Mouse (Mus musculus) liver, adult 2 months (tissue): ENCODE results near the gene Gfod1. TPM values are rescaled to one million over a fixed set of nuclear protein-coding genes. Genes with fewer than 3 reads are reported as not detected.

Source experiments
- DNase-seq: peaks from one replicate; pipeline ENCODE4 v3.0.0-alpha.2; 2011; ENCODE audit warnings: low read depth, low spot score; ENCODE audit errors: extremely low read depth
- H3K27ac ChIP-seq: fragments of 200-500 bp; replicated peaks from 2 replicates; pipeline ENCODE4 v1.5.1; 2012; ENCODE audit warnings: low read depth, mild to moderate bottlenecking, control low read depth, inconsistent platforms, low read length; ENCODE audit not compliant: insufficient read depth
- H3K27me3 ChIP-seq: fragments of 200-500 bp; 2 replicates; pipeline ENCODE4 v1.6.1; 2012; ENCODE audit warnings: mild to moderate bottlenecking, moderate library complexity, low read length, inconsistent platforms; ENCODE audit not compliant: control insufficient read depth, insufficient read depth
- H3K36me3 ChIP-seq: fragments of 200-500 bp; 2 replicates; pipeline ENCODE4 v1.6.1; 2012; ENCODE audit warnings: low read length, inconsistent platforms; ENCODE audit not compliant: control insufficient read depth, insufficient read depth
- H3K4me1 ChIP-seq: fragments of 200-500 bp; 2 replicates; pipeline ENCODE4 v1.6.1; 2011; ENCODE audit warnings: low read length; ENCODE audit not compliant: control insufficient read depth, insufficient read depth
- H3K4me3 ChIP-seq: fragments of 200-500 bp; 2 replicates; pipeline ENCODE4 v1.5.1; 2011; ENCODE audit warnings: low read depth, mild to moderate bottlenecking, control low read depth, low read length, moderate library complexity; ENCODE audit not compliant: insufficient read depth
- H3K79me2 ChIP-seq: fragments of 200-500 bp; 2 replicates; pipeline ENCODE4 v1.6.1; 2012; ENCODE audit warnings: inconsistent platforms, mild to moderate bottlenecking, low read length, moderate library complexity; ENCODE audit not compliant: control insufficient read depth, insufficient read depth
- H3K9ac ChIP-seq: fragments of 200-500 bp; 2 replicates; pipeline ENCODE4 v1.6.1; 2012; ENCODE audit warnings: low read depth, mild to moderate bottlenecking, control low read depth, inconsistent platforms, low read length
- CTCF ChIP-seq: fragments of 200-500 bp; IDR thresholded peaks from 2 replicates; pipeline ENCODE4 v1.5.1; 2011; ENCODE audit warnings: low read depth, low read length, control low read depth
- POLR2A ChIP-seq: fragments of 200-500 bp; IDR thresholded peaks from 2 replicates; pipeline ENCODE4 v1.6.1; 2011; ENCODE audit warnings: low read length, control low read depth; ENCODE audit not compliant: insufficient read depth; ENCODE audit errors: extremely low read depth
- WGBS: fragments of 180-500 bp; shearing (Covaris S2); methylation state at CpG from one replicate; pipeline ENCODE4 v1.1.7; 2018; 5-methylcytosine and 5-hydroxymethylcytosine counted together
- polyA plus RNA-seq: library from polyadenylated mRNA; depleted of rRNA; stranded (reverse); fragments of >200 nt; gene quantifications from 2 replicates; pipeline ENCODE4 v1.2.3, GENCODE M21; 2012
- total RNA-seq: library from RNA; depleted of rRNA; stranded (reverse); fragments of >200 nt; gene quantifications from 2 replicates; pipeline ENCODE4 v1.2.3, GENCODE M21; 2014

The Gfod1 gene
- total and polyA plus RNA-seq, 2 experiments = 0.61 to 1.0 TPM

DNA sequence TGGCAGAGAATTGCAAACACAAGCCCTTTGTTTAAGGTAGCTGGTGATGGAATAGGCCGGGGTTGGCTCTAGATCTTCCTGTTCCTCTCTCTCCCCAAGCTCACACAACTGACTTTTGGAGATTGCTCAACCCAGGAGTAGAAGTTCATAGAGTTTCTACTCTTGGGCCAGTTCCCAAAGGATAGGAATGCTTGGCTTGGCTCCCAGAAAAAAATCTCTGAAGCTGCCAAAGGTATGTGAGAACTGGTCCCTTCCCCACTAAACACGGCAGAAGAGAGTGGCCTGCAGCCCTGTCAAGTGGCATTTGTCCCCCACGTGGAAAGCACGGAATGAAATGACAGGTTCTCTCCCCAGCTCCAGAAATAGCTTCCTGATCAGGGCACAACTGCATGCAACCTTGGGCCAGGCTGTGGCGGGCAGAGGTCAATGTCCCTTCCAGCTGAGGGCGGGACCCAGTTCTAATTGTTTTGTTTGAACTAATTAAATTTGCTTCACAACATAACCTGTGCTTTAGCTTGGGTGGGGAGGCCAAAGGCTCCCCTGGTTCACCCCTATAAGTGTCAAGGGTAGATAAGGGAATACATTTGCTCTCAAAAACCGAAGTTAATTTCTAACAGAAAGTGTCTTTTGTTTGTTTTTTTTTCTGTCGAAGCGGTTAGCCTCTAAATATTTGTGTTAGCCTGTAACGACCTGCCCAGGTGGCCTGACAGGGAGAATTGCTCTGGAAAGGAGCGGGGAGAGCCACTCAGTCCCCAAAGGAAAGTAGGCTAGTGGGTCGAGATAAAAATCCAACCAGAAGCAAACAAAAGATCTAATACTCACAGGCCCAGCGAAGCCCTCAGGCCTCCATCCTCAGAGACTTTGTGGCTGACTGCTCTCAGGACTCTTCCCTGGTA is 71.8 kb downstream of the Gfod1 start:
- WGBS = 12% methylated on average over 13 of the region's 13 CpGs
- DNase-seq = peak; percentile 99
- no peaks in the 10 kb centered on the region for H3K36me3 ChIP-seq
- H3K4me3 ChIP-seq = 0 out of 2 replicates have a peak overlapping the region, but pooled peaks have one; percentile 8
- TF ChIP-seq CTCF = no peak
- no peak for TF ChIP-seq POLR2A
- no peaks in the 10 kb centered on the region for H3K27me3 ChIP-seq
- peaks cover 8% of the 10 kb centered on the region; the same call in 1 of the 2 replicates for H3K79me2 ChIP-seq
- H3K9ac ChIP-seq = no peak overlapping the region
- peak overlapping the region; percentile 59 for H3K27ac ChIP-seq
- peaks cover 18% of the 10 kb centered on the region for H3K4me1 ChIP-seq

DNA sequence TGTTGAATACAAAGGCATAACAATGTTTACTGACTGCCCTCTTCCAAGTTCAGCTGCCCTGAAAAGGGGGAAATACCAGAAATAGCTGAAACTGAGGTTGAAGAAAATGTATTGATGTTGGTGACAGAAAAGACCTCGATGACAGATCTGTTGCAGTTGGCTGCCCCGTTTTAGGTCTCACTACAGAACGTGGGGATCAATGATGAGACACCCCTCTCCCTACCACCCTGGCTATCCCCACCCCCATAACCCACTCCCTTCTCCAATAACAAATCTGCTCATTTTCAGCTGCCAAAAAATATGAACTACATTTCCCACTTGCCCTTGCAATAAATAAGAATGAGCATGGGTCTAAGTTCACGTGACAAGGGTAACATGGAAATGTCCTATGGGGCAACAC is 73.1 kb downstream of the Gfod1 start:
- Histone ChIP-seq H3K27me3 (no peaks in the 10 kb centered on the region), H3K4me3 (no peak overlapping the region), H3K9ac (no peak overlapping the region), H3K79me2 (peaks cover 8% of the 10 kb centered on the region; the same call in 1 of the 2 replicates), H3K36me3 (no peaks in the 10 kb centered on the region), H3K27ac (no peak overlapping the region), H3K4me1 (peaks cover 16% of the 10 kb centered on the region)
- no peak for DNase-seq
- WGBS = 71% methylated on average over 4 of the region's 4 CpGs
- TF ChIP-seq CTCF (no peak), POLR2A (no peak)

DNA sequence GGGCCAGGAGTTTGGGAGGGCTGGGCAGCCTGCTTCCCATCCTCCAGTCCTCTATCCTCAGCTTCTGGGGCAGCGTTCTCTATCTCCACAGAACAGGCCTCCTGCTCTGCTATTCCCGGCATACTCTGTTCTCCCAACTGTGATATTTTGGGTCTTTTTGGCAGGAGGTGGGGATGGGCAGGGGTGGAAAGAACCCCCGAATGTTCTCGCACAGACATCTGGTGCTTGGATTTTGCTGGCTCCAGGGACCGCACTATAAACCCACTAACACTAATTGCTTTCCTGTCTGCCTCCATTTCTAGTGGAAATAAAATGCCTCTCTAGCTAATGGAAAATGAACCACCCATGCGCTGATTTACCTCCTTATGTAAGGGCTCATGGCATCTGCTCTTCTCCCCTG is 73.7 kb downstream of the Gfod1 start:
- Histone ChIP-seq H3K27ac (no peak overlapping the region), H3K9ac (no peak overlapping the region), H3K4me1 (peaks cover 16% of the 10 kb centered on the region), H3K4me3 (no peak overlapping the region), H3K27me3 (no peaks in the 10 kb centered on the region), H3K79me2 (peaks cover 8% of the 10 kb centered on the region; the same call in 1 of the 2 replicates), H3K36me3 (no peaks in the 10 kb centered on the region)
- 85% methylated on average over 6 of the region's 6 CpGs for WGBS
- TF ChIP-seq POLR2A (no peak), CTCF (no peak)
- DNase-seq = no peak

GRCm38 (mm10) chr13:43229767-43230166 is 74.2 kb downstream of the Gfod1 start:
- Histone ChIP-seq H3K4me1 (peaks cover 16% of the 10 kb centered on the region), H3K4me3 (no peak overlapping the region), H3K27ac (no peak overlapping the region), H3K27me3 (no peaks in the 10 kb centered on the region), H3K79me2 (peaks cover 11% of the 10 kb centered on the region; the same call in 1 of the 2 replicates), H3K36me3 (no peaks in the 10 kb centered on the region), H3K9ac (no peak overlapping the region)
- WGBS = 93% methylated on average over 3 of the region's 3 CpGs
- DNase-seq = no peak
- TF ChIP-seq POLR2A = no peak

DNA sequence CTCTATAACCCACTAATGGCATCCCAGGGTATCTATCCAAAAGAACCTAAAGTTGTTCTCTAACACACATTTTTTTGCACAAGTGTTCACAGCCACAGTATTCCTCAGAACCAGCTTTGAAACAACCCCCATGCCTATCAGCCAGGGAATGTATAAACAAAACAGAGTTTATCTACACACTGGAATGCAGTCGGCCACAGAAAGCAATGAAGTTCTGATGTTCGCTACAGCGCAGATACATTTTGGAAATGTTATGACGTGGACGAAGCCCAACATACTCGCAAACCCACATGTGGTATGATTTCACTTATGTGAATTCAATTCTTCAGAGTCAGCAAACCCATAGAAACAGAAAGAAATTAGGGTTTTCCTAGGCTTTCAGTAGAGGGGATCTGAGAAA is 75.8 kb downstream of the Gfod1 start:
- no peak overlapping the region for H3K4me3 ChIP-seq
- H3K9ac ChIP-seq = no peak overlapping the region
- peaks cover 8% of the 10 kb centered on the region for H3K4me1 ChIP-seq
- H3K36me3 ChIP-seq = no peaks in the 10 kb centered on the region
- DNase-seq = no peak
- peaks cover 15% of the 10 kb centered on the region; the same call in 1 of the 2 replicates for H3K79me2 ChIP-seq
- no peaks in the 10 kb centered on the region for H3K27me3 ChIP-seq
- TF ChIP-seq CTCF = no peak
- no peak for TF ChIP-seq POLR2A
- WGBS = 82% methylated on average over 6 of the region's 6 CpGs
- H3K27ac ChIP-seq = no peak overlapping the region

GRCm38 (mm10) chr13:43226041-43226440 is 77.9 kb downstream of the Gfod1 start:
- H3K36me3 ChIP-seq = no peaks in the 10 kb centered on the region
- no peak overlapping the region for H3K9ac ChIP-seq
- H3K4me3 ChIP-seq = no peak overlapping the region
- H3K27me3 ChIP-seq = no peaks in the 10 kb centered on the region
- TF ChIP-seq CTCF (no peak), POLR2A (no peak)
- H3K27ac ChIP-seq = no peak overlapping the region
- DNase-seq = no peak
- peaks cover 16% of the 10 kb centered on the region; the same call in 1 of the 2 replicates for H3K79me2 ChIP-seq
- H3K4me1 ChIP-seq = peaks cover under 1% of the 10 kb centered on the region; the same call in 1 of the 2 replicates
- WGBS = 97% methylated on average over 10 of the region's 10 CpGs
